Mouse (Mus musculus): ENCODE measurements around the gene Fsd1.
A peak's percentile ranks its signal among the peaks of the same experiment; 100 is the strongest.
"Not testable (repeated sequence)": the region's sequence is repeated elsewhere in the genome, so short reads cannot be mapped to it uniquely, and the experiment has no call there.

Gene Fsd1

GRCm38 (mm10) chr17:55986030-55986961 is at the start of gene Fsd1:
Gene Fsd1 (plus strand): TSS chr17:55986509.
- DNase-seq (ENCODE audit: low spot score): peak; percentile 73

- not testable (repeated sequence) for DNase-seq (ENCODE audit: low spot score)
Observed at GRCm38 (mm10) chr17:55944387-55944865, 41.9 kb upstream of the Fsd1 start.

GRCm38 (mm10) chr17:55944866-55945682 is 41.2 kb upstream of the Fsd1 start:
- peak; percentile 85 for DNase-seq (ENCODE audit: low spot score)

GRCm38 (mm10) chr17:55945696-55946095 is 40.6 kb upstream of the Fsd1 start:
- peak; percentile 39 for DNase-seq (ENCODE audit: low spot score)

- DNase-seq (ENCODE audit: low spot score): no peak
Observed at GRCm38 (mm10) chr17:55948647-55949046, 37.7 kb upstream of the Fsd1 start.

GRCm38 (mm10) chr17:55949400-55949799 is 36.9 kb upstream of the Fsd1 start, which contains the start of gene Zfp119b:
Gene Zfp119b (minus strand): TSS chr17:55949500.
- DNase-seq (ENCODE audit: low spot score): no peak

GRCm38 (mm10) chr17:55950601-55951000 is 35.7 kb upstream of the Fsd1 start:
- DNase-seq (ENCODE audit: low spot score): no peak

GRCm38 (mm10) chr17:55952041-55952440 is 34.3 kb upstream of the Fsd1 start:
- DNase-seq (ENCODE audit: low spot score): no peak

GRCm38 (mm10) chr17:55952447-55953027 is 33.8 kb upstream of the Fsd1 start, which contains the start of gene Ebi3:
Gene Ebi3 (plus strand): TSS chr17:55952640.
- no peak for DNase-seq (ENCODE audit: low spot score)

GRCm38 (mm10) chr17:55953751-55954150 is 32.6 kb upstream of the Fsd1 start:
- no peak for DNase-seq (ENCODE audit: low spot score)

- peak; percentile 40 for DNase-seq (ENCODE audit: low spot score)
Observed at GRCm38 (mm10) chr17:55954229-55954628, 32.1 kb upstream of the Fsd1 start.

- DNase-seq (ENCODE audit: low spot score): peak; percentile 85
Observed at GRCm38 (mm10) chr17:55956129-55956528, 30.2 kb upstream of the Fsd1 start.

GRCm38 (mm10) chr17:55956591-55956990 is 29.7 kb upstream of the Fsd1 start:
- no peak for DNase-seq (ENCODE audit: low spot score)

GRCm38 (mm10) chr17:55957168-55957567 is 29.1 kb upstream of the Fsd1 start:
- peak; percentile 90 for DNase-seq (ENCODE audit: low spot score)

GRCm38 (mm10) chr17:55957726-55958583 is 28.4 kb upstream of the Fsd1 start:
- DNase-seq (ENCODE audit: low spot score): peak; percentile 44

GRCm38 (mm10) chr17:55958584-55958886 is 27.8 kb upstream of the Fsd1 start:
- DNase-seq (ENCODE audit: low spot score): peak; percentile 43

GRCm38 (mm10) chr17:55958918-55959728 is 27.2 kb upstream of the Fsd1 start, which contains the start of gene Yju2:
Gene Yju2 (plus strand): TSS chr17:55959099.
- peak; percentile 91 for DNase-seq (ENCODE audit: low spot score)

GRCm38 (mm10) chr17:55959946-55960740 is 26.2 kb upstream of the Fsd1 start:
- DNase-seq (ENCODE audit: low spot score): peak; percentile 42

GRCm38 (mm10) chr17:55960791-55961190 is 25.5 kb upstream of the Fsd1 start:
- DNase-seq (ENCODE audit: low spot score): peak; percentile 45
